Mouse (Mus musculus): ENCODE results near the gene Ceacam16. TPM values are rescaled to one million over a fixed set of nuclear protein-coding genes. Genes with fewer than 3 reads are reported as not detected.

Ceacam16 gene
- total RNA-seq, 2 experiments from 2014 or later = 0.20 TPM; not detected in 1

GRCm38 (mm10) chr7:19818440-19818839 is 42.7 kb downstream of the Ceacam16 start:
- no peak for DNase-seq (ENCODE audit: low spot score in 2 of 2)

- peak in 1 of 2 experiments; percentile 35 for DNase-seq (ENCODE audit: low spot score in 2 of 2)
Measured at GRCm38 (mm10) chr7:19817382-19818105, 43.6 kb downstream of the Ceacam16 start.

GRCm38 (mm10) chr7:19816224-19816771 is 44.8 kb downstream of the Ceacam16 start:
- peak; percentile 52 to 80 for DNase-seq (ENCODE audit: low spot score in 2 of 2)

GRCm38 (mm10) chr7:19815296-19816223 is 45.5 kb downstream of the Ceacam16 start:
- no peak for DNase-seq (ENCODE audit: low spot score in 2 of 2)

GRCm38 (mm10) chr7:19813579-19814122 is 47.4 kb downstream of the Ceacam16 start:
- no peak for DNase-seq (ENCODE audit: low spot score in 2 of 2)

- DNase-seq (ENCODE audit: low spot score in 2 of 2) = no peak
Measured at GRCm38 (mm10) chr7:19813161-19813560, 47.9 kb downstream of the Ceacam16 start.

GRCm38 (mm10) chr7:19811114-19811513 is 50.0 kb downstream of the Ceacam16 start:
- no peak for DNase-seq (ENCODE audit: low spot score in 2 of 2)

- no peak for DNase-seq (ENCODE audit: low spot score in 2 of 2)
Measured at GRCm38 (mm10) chr7:19809369-19809768, 51.7 kb downstream of the Ceacam16 start.

GRCm38 (mm10) chr7:19806356-19806969 is 54.6 kb downstream of the Ceacam16 start:
- DNase-seq (ENCODE audit: low spot score in 2 of 2) = no peak

- DNase-seq (ENCODE audit: low spot score in 2 of 2) = peak in 1 of 2 experiments; percentile 62
Measured at GRCm38 (mm10) chr7:19802995-19803394, 58.1 kb downstream of the Ceacam16 start.

Other genes with a start within 250 kb of the Ceacam16 start
- 10 to 100 TPM; 22.3 to 23.8 TPM for gene Relb, start 231.9 kb downstream of the Ceacam16 start, total RNA-seq (2021)
- gene Clptm1, start 196.3 kb downstream of the Ceacam16 start, total RNA-seq (2021) = 100 to 1,000 TPM; 112 to 116 TPM
- 10 to 100 TPM in 1 of 2 experiments, 1 to 10 TPM in 1; 3.0 to 81.8 TPM for gene Apoc2, start 183.4 kb downstream of the Ceacam16 start, total RNA-seq (2021)
- gene Gm44805, start 179.9 kb downstream of the Ceacam16 start, total RNA-seq (2021) = 1 to 10 TPM; 3.2 to 9.1 TPM
- 100 to 1,000 TPM in 1 of 2 experiments, 10 to 100 TPM in 1; 82.0 to 218 TPM for gene Apoc4, start 179.8 kb downstream of the Ceacam16 start, total RNA-seq (2021)
- 100 to 1,000 TPM; 390 to 714 TPM for gene Apoc1, start 168.6 kb downstream of the Ceacam16 start, total RNA-seq (2021)
- 1,000 to 10,000 TPM in 1 of 2 experiments, 100 to 1,000 TPM in 1; 636 to 2,003 TPM for gene Apoe, start 162.1 kb downstream of the Ceacam16 start, total RNA-seq (2021)
- 100 to 1,000 TPM; 137 to 139 TPM for gene Tomm40, start 145.9 kb downstream of the Ceacam16 start, total RNA-seq (2021)
- 10 to 100 TPM; 72.0 to 80.6 TPM for gene Nectin2, start 110.8 kb downstream of the Ceacam16 start, total RNA-seq (2021)
- gene Bcam, start 90.3 kb downstream of the Ceacam16 start, total RNA-seq (2021) = 10 to 100 TPM; 59.8 to 84.7 TPM
- gene Cblc, start 64.5 kb downstream of the Ceacam16 start, total RNA-seq (2021) = 1 to 10 TPM in 1 of 2 experiments, under 1 TPM in 1; 0.68 to 1.0 TPM
- 10 to 100 TPM in 1 of 2 experiments, 1 to 10 TPM in 1; 9.6 to 11.5 TPM for gene Bcl3, start 38.5 kb downstream of the Ceacam16 start, total RNA-seq (2021)
- not detected for gene Gm19345, start 9.3 kb downstream of the Ceacam16 start, total RNA-seq (2021)
- not detected for gene Ceacam19, start 26.7 kb upstream of the Ceacam16 start, total RNA-seq (2021)
- 10 to 100 TPM; 21.6 to 22.0 TPM for gene Pvr, start 59.9 kb upstream of the Ceacam16 start, total RNA-seq (2021)
- gene Igsf23, start 89.5 kb upstream of the Ceacam16 start, total RNA-seq (2021) = under 1 TPM in 1 of 2 experiments, not detected in 1; 0.28 TPM
- gene Ceacam20, start 104.1 kb upstream of the Ceacam16 start, total RNA-seq (2021) = not detected
- gene Nlrp9b, start 130.2 kb upstream of the Ceacam16 start, total RNA-seq (2021) = not detected
- not detected for gene Vmn1r91, start 238.4 kb upstream of the Ceacam16 start, total RNA-seq (2021)

All from adrenal gland, postnatal 4 days (tissue).